Mouse (Mus musculus) embryonic facial prominence, embryonic 14.5 days (tissue): ENCODE results near the gene Blm. TPM values are rescaled to one million over a fixed set of nuclear protein-coding genes. Genes with fewer than 3 reads are reported as not detected.
A peak's percentile ranks its signal among the peaks of the same experiment; 100 is the strongest.

Experiments used
- ATAC-seq: fragments of 200-750 bp; cut with Nextera tagmentation; 2 replicates; pipeline ENCODE4 v1.8.0; 2017; ENCODE audit warnings: low read depth, moderate number of reproducible peaks, moderate TSS enrichment
- DNase-seq: peaks from one replicate; pipeline ENCODE4 v3.0.0-alpha.2; 2015; ENCODE audit warnings: low spot score
- H3K27ac ChIP-seq: fragments of 300-500 bp; sonication (generic); replicated peaks from 2 replicates; pipeline ENCODE4 v1.5.1; 2014; ENCODE audit warnings: low read depth, mild to moderate bottlenecking, low read length, moderate library complexity
- H3K27me3 ChIP-seq: fragments of 300-500 bp; sonication (generic); replicated peaks from 2 replicates; pipeline ENCODE4 v1.6.1; 2014; ENCODE audit warnings: low read length; ENCODE audit not compliant: control insufficient read depth, insufficient read depth
- H3K36me3 ChIP-seq: fragments of 300-500 bp; sonication (generic); 2 replicates; pipeline ENCODE4 v1.6.1; 2014; ENCODE audit warnings: low read length, mixed read lengths; ENCODE audit not compliant: control insufficient read depth, insufficient read depth
- H3K4me1 ChIP-seq: fragments of 300-500 bp; sonication (generic); 2 replicates; pipeline ENCODE4 v1.6.1; 2014; ENCODE audit warnings: antibody characterized with exemption, low read length; ENCODE audit not compliant: control insufficient read depth, insufficient read depth
- H3K4me2 ChIP-seq: fragments of 300-500 bp; sonication (generic); 2 replicates; pipeline ENCODE4 v1.6.1; 2014; ENCODE audit warnings: low read depth, mild to moderate bottlenecking, low read length, moderate library complexity, mixed read lengths
- H3K4me3 ChIP-seq: fragments of 300-500 bp; sonication (generic); 2 replicates; pipeline ENCODE4 v1.5.1; 2014; ENCODE audit warnings: low read depth, mild to moderate bottlenecking, low read length
- H3K9ac ChIP-seq: fragments of 300-500 bp; sonication (generic); 2 replicates; pipeline ENCODE4 v1.6.1; 2014; ENCODE audit warnings: low read depth, mild to moderate bottlenecking, low read length, moderate library complexity, mixed read lengths
- H3K9me3 ChIP-seq: fragments of 300-500 bp; sonication (generic); 2 replicates; pipeline ENCODE4 v1.6.1; 2016; ENCODE audit warnings: low read length; ENCODE audit not compliant: control insufficient read depth
- WGBS: fragments of 180-500 bp; shearing (Covaris S2); extraction: QIAGEN DNeasy Blood & Tissue Kit; methylation state at CpG from one replicate; pipeline ENCODE4 v1.1.7; 2014; 5-methylcytosine and 5-hydroxymethylcytosine counted together
- polyA plus RNA-seq: library from polyadenylated mRNA; unstranded; fragments of >200 nt; fragmentation: Nextera tagmentation; extraction: Ambion mirVana; gene quantifications from 2 replicates; pipeline ENCODE4 v1.2.1, GENCODE M21; 2014

Blm gene
- polyA plus RNA-seq, 1 experiment from 2014 or later = 13.1 TPM

GRCm38 (mm10) chr7:80491995-80492394 is 42.9 kb downstream of the Blm start:
- ATAC-seq (no peak), DNase-seq (no peak)
- H3K4me1 ChIP-seq = no peaks in the 10 kb centered on the region
- H3K4me2 ChIP-seq = no peak overlapping the region
- 93% methylated on average over 3 of the region's 3 CpGs for whole genome bisulfite sequencing
- no peaks in the 10 kb centered on the region for H3K9me3 ChIP-seq
- H3K9ac ChIP-seq = no peak overlapping the region
- H3K27ac ChIP-seq = no peak overlapping the region
- H3K27me3 ChIP-seq = no peaks in the 10 kb centered on the region
- peaks cover 41% of the 10 kb centered on the region for H3K36me3 ChIP-seq
- no peak overlapping the region for H3K4me3 ChIP-seq

- H3K27me3 ChIP-seq = no peaks in the 10 kb centered on the region
- no peak overlapping the region for H3K27ac ChIP-seq
- H3K4me2 ChIP-seq = no peak overlapping the region
- no peak overlapping the region for H3K9ac ChIP-seq
- H3K4me3 ChIP-seq = no peak overlapping the region
- peaks cover 33% of the 10 kb centered on the region for H3K36me3 ChIP-seq
- no peak for ATAC-seq
- no peaks in the 10 kb centered on the region for H3K9me3 ChIP-seq
- DNase-seq = no peak
- 90% methylated on average over 3 of the region's 3 CpGs for WGBS
- H3K4me1 ChIP-seq = no peaks in the 10 kb centered on the region
Measured at GRCm38 (mm10) chr7:80491086-80491485, 43.8 kb downstream of the Blm start.

GRCm38 (mm10) chr7:80490351-80490750 is 44.6 kb downstream of the Blm start:
- no peak for ATAC-seq
- H3K27ac ChIP-seq = no peak overlapping the region
- H3K4me1 ChIP-seq = no peaks in the 10 kb centered on the region
- H3K4me3 ChIP-seq = no peak overlapping the region
- no peak overlapping the region for H3K9ac ChIP-seq
- 87% methylated on average over 2 of the region's 2 CpGs for WGBS
- H3K9me3 ChIP-seq = no peaks in the 10 kb centered on the region
- no peak for DNase-seq
- no peak overlapping the region for H3K4me2 ChIP-seq
- H3K36me3 ChIP-seq = peaks cover 28% of the 10 kb centered on the region
- H3K27me3 ChIP-seq = no peaks in the 10 kb centered on the region

GRCm38 (mm10) chr7:80489445-80489844 is 45.5 kb downstream of the Blm start:
- H3K27ac ChIP-seq = no peak overlapping the region
- H3K36me3 ChIP-seq = peaks cover 25% of the 10 kb centered on the region
- no peaks in the 10 kb centered on the region for H3K27me3 ChIP-seq
- no peak overlapping the region for H3K4me3 ChIP-seq
- no peak overlapping the region for H3K9ac ChIP-seq
- no peak for DNase-seq
- no peaks in the 10 kb centered on the region for H3K9me3 ChIP-seq
- no peak overlapping the region for H3K4me2 ChIP-seq
- WGBS = 67% methylated on average over 1 of the region's 1 CpGs
- H3K4me1 ChIP-seq = no peaks in the 10 kb centered on the region
- ATAC-seq = no peak

- H3K4me3 ChIP-seq = no peak overlapping the region
- no peaks in the 10 kb centered on the region for H3K27me3 ChIP-seq
- H3K4me2 ChIP-seq = no peak overlapping the region
- H3K4me1 ChIP-seq = no peaks in the 10 kb centered on the region
- DNase-seq (no peak), ATAC-seq (no peak)
- WGBS = 83% methylated on average over 4 of the region's 4 CpGs
- H3K36me3 ChIP-seq = 0 out of 2 replicates have a peak, but pooled peaks cover 8% of the 10 kb centered on the region
- no peak overlapping the region for H3K9ac ChIP-seq
- no peak overlapping the region for H3K27ac ChIP-seq
- no peaks in the 10 kb centered on the region for H3K9me3 ChIP-seq
Measured at GRCm38 (mm10) chr7:80487239-80487638, 47.7 kb downstream of the Blm start.

- Histone ChIP-seq H3K27ac (no peak overlapping the region), H3K4me1 (no peaks in the 10 kb centered on the region), H3K36me3 (peaks cover 8% of the 10 kb centered on the region; the same call in 1 of the 2 replicates), H3K9ac (no peak overlapping the region), H3K9me3 (no peaks in the 10 kb centered on the region), H3K27me3 (no peaks in the 10 kb centered on the region), H3K4me3 (no peak overlapping the region), H3K4me2 (no peak overlapping the region)
- ATAC-seq (peak; percentile 47; the same call in 1 of the 2 replicates), DNase-seq (no peak)
- 43% methylated on average over 7 of the region's 7 CpGs for WGBS
Measured at GRCm38 (mm10) chr7:80480097-80480496, 54.8 kb downstream of the Blm start.

- WGBS = 94% methylated on average over 7 of the region's 7 CpGs
Measured at GRCm38 (mm10) chr7:80473837-80474236, 61.1 kb downstream of the Blm start.

GRCm38 (mm10) chr7:80468851-80469250 is 66.1 kb downstream of the Blm start:
- no peaks in the 10 kb centered on the region for H3K27me3 ChIP-seq
- ATAC-seq (no peak), DNase-seq (no peak)
- H3K9me3 ChIP-seq = no peaks in the 10 kb centered on the region
- WGBS = 86% methylated on average over 2 of the region's 2 CpGs
- no peaks in the 10 kb centered on the region for H3K4me1 ChIP-seq
- no peak overlapping the region for H3K4me3 ChIP-seq
- H3K36me3 ChIP-seq = peaks cover 30% of the 10 kb centered on the region
- H3K9ac ChIP-seq = no peak overlapping the region
- no peak overlapping the region for H3K27ac ChIP-seq
- H3K4me2 ChIP-seq = no peak overlapping the region

More at GRCm38 (mm10) chr7:80473837-80474236, 61.1 kb downstream of the Blm start:
- Histone ChIP-seq H3K9ac (no peak overlapping the region), H3K4me1 (no peaks in the 10 kb centered on the region), H3K27me3 (no peaks in the 10 kb centered on the region), H3K4me3 (no peak overlapping the region), H3K27ac (no peak overlapping the region), H3K36me3 (peaks cover 22% of the 10 kb centered on the region; the same call in 1 of the 2 replicates), H3K4me2 (no peak overlapping the region), H3K9me3 (no peaks in the 10 kb centered on the region)
- DNase-seq (no peak), ATAC-seq (no peak)

- Histone ChIP-seq H3K27ac (no peak overlapping the region), H3K9me3 (no peaks in the 10 kb centered on the region), H3K4me3 (no peak overlapping the region), H3K4me1 (no peaks in the 10 kb centered on the region), H3K27me3 (no peaks in the 10 kb centered on the region), H3K9ac (no peak overlapping the region), H3K36me3 (peaks cover 30% of the 10 kb centered on the region), H3K4me2 (no peak overlapping the region)
- ATAC-seq = no peak
- 99% methylated on average over 2 of the region's 2 CpGs for WGBS
- DNase-seq = no peak
Measured at GRCm38 (mm10) chr7:80467334-80467733, 67.6 kb downstream of the Blm start.
